Mouse (Mus musculus): ENCODE measurements at regions not wholly inside any gene's neighbourhood (a gene's known extent, or its start where the extent isn't known, plus 50 kb on each side); places are given as distances from the start of the nearest gene placed in this dataset.
"Not testable (repeated sequence)": the region's sequence is repeated elsewhere in the genome, so short reads cannot be mapped to it uniquely, and the experiment has no call there.

DNA sequence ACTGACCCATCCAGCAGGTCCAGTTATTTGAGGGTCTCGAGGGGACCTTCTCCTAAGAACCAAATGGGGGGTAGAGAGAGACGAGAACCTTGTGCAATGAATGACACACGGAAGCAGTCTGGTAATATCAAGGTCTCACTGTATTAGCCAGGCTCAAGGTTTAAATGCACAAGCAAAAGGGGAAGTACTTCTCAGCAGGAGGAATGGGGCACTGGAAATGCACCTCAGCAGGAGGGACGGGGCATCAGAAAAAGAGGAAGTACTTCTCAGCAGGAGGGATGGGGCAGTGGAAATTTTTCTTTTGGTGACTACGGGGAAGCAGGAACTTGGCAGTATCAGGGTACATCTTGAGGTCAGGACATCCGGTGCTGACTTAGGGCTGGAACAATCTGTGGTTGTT is 74.9 kb upstream of the Vmn1r3 start:
- H3K9ac ChIP-seq (ENCODE audit: low read length); H3K36me3 ChIP-seq (ENCODE audit: control insufficient read depth, insufficient read depth, low read length); H3K4me2 ChIP-seq; H3K4me3 ChIP-seq (ENCODE audit: low read depth, low read length); DNase-seq (ENCODE audit: low spot score, missing footprints); H3K4me1 ChIP-seq (ENCODE audit: control insufficient read depth, insufficient read depth, low read length); H3K27me3 ChIP-seq (ENCODE audit: control insufficient read depth, insufficient read depth, low read length); H3K9me3 ChIP-seq (ENCODE audit: control insufficient read depth, low read length); ATAC-seq (ENCODE audit: low FRiP score); H3K27ac ChIP-seq (ENCODE audit: low read depth, low read length): not testable (repeated sequence)
- 70% methylated on average over 6 of the region's 6 CpGs for WGBS

DNA sequence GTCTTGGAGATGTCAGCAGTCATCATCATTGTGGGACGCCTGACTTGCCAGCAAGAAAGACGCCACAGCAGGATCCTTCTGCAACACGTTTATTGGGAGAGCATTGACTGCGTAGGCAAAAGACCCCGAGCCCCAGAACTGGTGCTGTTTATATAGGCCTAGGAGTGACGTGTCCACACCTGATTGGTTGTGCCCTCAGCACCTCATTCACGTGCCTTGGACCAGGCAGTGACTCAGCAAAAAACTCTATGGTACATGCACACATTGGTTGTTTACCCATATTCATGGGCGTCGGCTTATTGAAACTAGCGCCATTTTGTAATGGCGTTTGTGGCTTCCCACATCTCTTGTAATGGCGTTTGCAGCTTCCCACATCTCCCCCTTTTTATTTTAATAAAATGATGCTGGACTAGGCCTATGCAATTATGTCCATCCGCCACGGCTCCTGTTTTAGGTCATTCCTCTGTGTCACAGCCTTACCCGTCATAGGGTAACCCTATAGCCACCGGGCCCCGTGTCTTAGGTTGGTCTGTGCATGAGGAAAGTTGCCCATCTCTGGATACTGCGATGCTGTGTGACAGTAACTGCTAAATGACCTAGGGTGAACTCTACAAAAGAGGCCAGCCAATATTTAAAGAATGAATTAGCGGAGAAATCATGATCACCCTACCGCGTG is 67.6 kb upstream of the Vmn1r3 start:
- WGBS = 89% methylated on average over 21 of the region's 21 CpGs
- H3K27me3 ChIP-seq (ENCODE audit: control insufficient read depth, insufficient read depth, low read length); H3K9ac ChIP-seq (ENCODE audit: low read length); H3K27ac ChIP-seq (ENCODE audit: low read depth, low read length); H3K4me2 ChIP-seq; ATAC-seq (ENCODE audit: low FRiP score); H3K36me3 ChIP-seq (ENCODE audit: control insufficient read depth, insufficient read depth, low read length); H3K4me1 ChIP-seq (ENCODE audit: control insufficient read depth, insufficient read depth, low read length); DNase-seq (ENCODE audit: low spot score, missing footprints); H3K4me3 ChIP-seq (ENCODE audit: low read depth, low read length): not testable (repeated sequence)
- H3K9me3 ChIP-seq (ENCODE audit: control insufficient read depth, low read length) = peaks cover 21% of the 10 kb centered on the region

DNA sequence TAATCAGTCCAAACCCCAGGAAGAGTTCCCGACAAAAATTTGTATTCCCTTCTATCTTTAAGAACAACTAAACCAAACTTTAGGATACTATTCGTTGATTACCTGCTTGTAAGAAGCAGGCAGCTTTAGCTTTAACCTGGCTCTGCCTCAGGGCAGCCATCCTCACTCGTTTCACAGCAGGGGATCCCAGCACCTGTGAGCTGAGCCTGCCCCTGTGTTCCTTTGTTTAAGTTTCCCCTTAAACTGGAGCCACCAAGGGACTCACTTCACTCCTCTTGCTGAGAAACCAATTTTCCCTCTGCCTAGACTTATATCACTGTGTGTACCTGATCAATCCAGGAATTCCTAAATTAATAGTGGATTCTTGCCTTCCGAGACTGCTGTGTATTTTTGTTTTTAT is 65.1 kb upstream of the Vmn1r3 start:
- not testable (repeated sequence) for H3K36me3 ChIP-seq (ENCODE audit: control insufficient read depth, insufficient read depth, low read length); H3K27me3 ChIP-seq (ENCODE audit: control insufficient read depth, insufficient read depth, low read length); ATAC-seq (ENCODE audit: low FRiP score); H3K4me1 ChIP-seq (ENCODE audit: control insufficient read depth, insufficient read depth, low read length); H3K9ac ChIP-seq (ENCODE audit: low read length); DNase-seq (ENCODE audit: low spot score, missing footprints); H3K4me3 ChIP-seq (ENCODE audit: low read depth, low read length); H3K4me2 ChIP-seq; H3K27ac ChIP-seq (ENCODE audit: low read depth, low read length)
- H3K9me3 ChIP-seq (ENCODE audit: control insufficient read depth, low read length) = peaks cover 21% of the 10 kb centered on the region
- 61% methylated on average over 4 of the region's 4 CpGs for WGBS

DNA sequence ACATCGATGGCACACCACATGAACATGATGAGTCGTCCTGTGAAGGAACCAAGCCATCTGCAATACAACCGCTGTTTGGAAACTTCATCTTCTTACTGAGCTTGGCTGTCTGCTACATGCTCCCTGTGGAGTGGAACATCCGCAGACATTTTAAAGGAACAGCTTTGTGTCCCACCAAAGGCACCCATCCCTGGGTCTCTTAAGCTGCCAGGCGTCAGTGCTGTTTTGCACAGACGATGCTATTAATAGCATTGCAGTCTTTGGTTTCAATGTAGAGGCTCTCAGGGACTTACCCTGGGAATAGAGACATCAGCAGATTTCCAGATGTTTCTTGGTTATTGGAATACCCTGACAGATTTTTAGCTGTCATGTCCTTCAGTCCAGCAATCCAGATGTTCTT is 56.9 kb upstream of the Vmn1r3 start:
- H3K27me3 ChIP-seq (ENCODE audit: control insufficient read depth, insufficient read depth, low read length); ATAC-seq (ENCODE audit: low FRiP score); H3K4me2 ChIP-seq; H3K9me3 ChIP-seq (ENCODE audit: control insufficient read depth, low read length); H3K4me3 ChIP-seq (ENCODE audit: low read depth, low read length); H3K36me3 ChIP-seq (ENCODE audit: control insufficient read depth, insufficient read depth, low read length); H3K27ac ChIP-seq (ENCODE audit: low read depth, low read length); H3K9ac ChIP-seq (ENCODE audit: low read length); H3K4me1 ChIP-seq (ENCODE audit: control insufficient read depth, insufficient read depth, low read length); DNase-seq (ENCODE audit: low spot score, missing footprints): not testable (repeated sequence)
- WGBS = 77% methylated on average over 6 of the region's 6 CpGs

DNA sequence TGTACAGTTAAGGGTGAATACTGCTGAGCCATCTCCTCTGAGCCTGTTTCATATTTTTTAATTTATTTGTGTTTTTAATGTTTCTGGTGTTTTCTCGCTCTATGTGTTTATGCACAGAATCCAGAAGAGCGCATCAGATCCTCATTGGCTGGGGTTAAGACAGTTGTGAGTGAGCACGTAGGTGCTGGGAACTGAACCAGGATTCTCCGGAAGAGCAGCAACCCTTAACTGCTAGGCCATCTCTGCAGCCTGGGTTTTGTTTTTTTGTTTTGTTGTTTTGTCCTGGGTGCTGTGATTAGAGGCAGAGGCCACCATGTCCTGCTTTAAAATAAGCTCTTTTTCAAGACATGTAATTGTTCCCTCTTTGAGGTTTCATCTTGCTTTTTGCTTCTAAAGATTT is 56.2 kb upstream of the Vmn1r3 start:
- not testable (repeated sequence) for H3K27me3 ChIP-seq (ENCODE audit: control insufficient read depth, insufficient read depth, low read length); DNase-seq (ENCODE audit: low spot score, missing footprints); H3K4me2 ChIP-seq; H3K4me3 ChIP-seq (ENCODE audit: low read depth, low read length); H3K9me3 ChIP-seq (ENCODE audit: control insufficient read depth, low read length); H3K9ac ChIP-seq (ENCODE audit: low read length); H3K27ac ChIP-seq (ENCODE audit: low read depth, low read length); ATAC-seq (ENCODE audit: low FRiP score); H3K36me3 ChIP-seq (ENCODE audit: control insufficient read depth, insufficient read depth, low read length); H3K4me1 ChIP-seq (ENCODE audit: control insufficient read depth, insufficient read depth, low read length)
- WGBS = 75% methylated on average over 4 of the region's 4 CpGs

DNA sequence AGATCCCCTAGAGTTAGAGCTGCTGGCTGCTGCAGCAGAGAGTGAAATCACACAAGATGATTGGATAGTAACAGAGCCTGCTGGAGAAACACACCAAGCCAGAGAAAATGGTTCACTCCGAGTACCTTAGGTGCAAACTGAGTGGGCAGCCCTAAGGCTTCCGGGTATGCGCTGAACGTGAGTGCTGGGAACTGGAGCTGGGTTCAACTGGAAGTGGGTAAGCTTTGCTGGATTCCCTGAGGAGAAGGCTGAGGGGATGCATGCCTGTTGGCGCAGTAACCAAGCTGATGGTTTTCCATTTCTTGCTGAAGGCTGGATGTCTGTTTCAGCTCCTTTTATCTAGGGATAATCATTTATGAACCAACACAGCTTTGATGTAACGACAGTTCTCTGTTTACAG is 53.3 kb upstream of the Vmn1r3 start:
- H3K9me3 ChIP-seq (ENCODE audit: control insufficient read depth, low read length) = peaks cover 11% of the 10 kb centered on the region; the same call in 1 of the 2 replicates
- H3K36me3 ChIP-seq (ENCODE audit: control insufficient read depth, insufficient read depth, low read length); H3K4me1 ChIP-seq (ENCODE audit: control insufficient read depth, insufficient read depth, low read length); H3K27ac ChIP-seq (ENCODE audit: low read depth, low read length); DNase-seq (ENCODE audit: low spot score, missing footprints); H3K4me3 ChIP-seq (ENCODE audit: low read depth, low read length); H3K4me2 ChIP-seq; H3K9ac ChIP-seq (ENCODE audit: low read length); ATAC-seq (ENCODE audit: low FRiP score); H3K27me3 ChIP-seq (ENCODE audit: control insufficient read depth, insufficient read depth, low read length): not testable (repeated sequence)
- WGBS = 73% methylated on average over 6 of the region's 6 CpGs

GRCm38 (mm10) chr4:3236148-3236779 is 51.1 kb upstream of the Vmn1r3 start:
- ATAC-seq (ENCODE audit: low FRiP score) = peak; percentile 54
- not testable (repeated sequence) for H3K9ac ChIP-seq (ENCODE audit: low read length); H3K4me1 ChIP-seq (ENCODE audit: control insufficient read depth, insufficient read depth, low read length); H3K36me3 ChIP-seq (ENCODE audit: control insufficient read depth, insufficient read depth, low read length); H3K27ac ChIP-seq (ENCODE audit: low read depth, low read length); DNase-seq (ENCODE audit: low spot score, missing footprints); H3K4me3 ChIP-seq (ENCODE audit: low read depth, low read length); H3K4me2 ChIP-seq; H3K27me3 ChIP-seq (ENCODE audit: control insufficient read depth, insufficient read depth, low read length)
- 28% methylated on average over 2 of the region's 2 CpGs for WGBS
- peaks cover 13% of the 10 kb centered on the region; the same call in 1 of the 2 replicates for H3K9me3 ChIP-seq (ENCODE audit: control insufficient read depth, low read length)

Data from midbrain, embryonic 11.5 days (tissue).